Mouse (Mus musculus): ENCODE data around the gene Aagab.

Aagab gene

GRCm38 (mm10) chr9:63603849-63604248 is 1.4 kb downstream of the Aagab start:
- peak; percentile 22 to 33 for DNase-seq (ENCODE audit: inconsistent age in 2 of 2, low spot score in 1 of 2)

- no peak for DNase-seq (ENCODE audit: inconsistent age in 2 of 2, low spot score in 1 of 2)
Observed at GRCm38 (mm10) chr9:63606594-63606993, 4.1 kb downstream of the Aagab start.

- no peak for DNase-seq (ENCODE audit: inconsistent age in 2 of 2, low spot score in 1 of 2)
Observed at GRCm38 (mm10) chr9:63608006-63608405, 5.5 kb downstream of the Aagab start.

- DNase-seq (ENCODE audit: inconsistent age in 2 of 2, low spot score in 1 of 2) = no peak
Observed at GRCm38 (mm10) chr9:63609246-63609645, 6.8 kb downstream of the Aagab start.

GRCm38 (mm10) chr9:63609776-63610175 is 7.3 kb downstream of the Aagab start:
- DNase-seq (ENCODE audit: inconsistent age in 2 of 2, low spot score in 1 of 2) = peak in 1 of 2 experiments; percentile 49

- no peak for DNase-seq (ENCODE audit: inconsistent age in 2 of 2, low spot score in 1 of 2)
Observed at GRCm38 (mm10) chr9:63610231-63610630, 7.8 kb downstream of the Aagab start.

GRCm38 (mm10) chr9:63610841-63611366 is 8.4 kb downstream of the Aagab start:
- DNase-seq (ENCODE audit: inconsistent age in 2 of 2, low spot score in 1 of 2) = peak; percentile 81 to 87

GRCm38 (mm10) chr9:63611967-63612366 is 9.5 kb downstream of the Aagab start:
- DNase-seq (ENCODE audit: inconsistent age in 2 of 2, low spot score in 1 of 2) = peak in 1 of 2 experiments; percentile 39

GRCm38 (mm10) chr9:63612565-63613515 is 10.4 kb downstream of the Aagab start:
- DNase-seq (ENCODE audit: inconsistent age in 2 of 2, low spot score in 1 of 2) = no peak

- no peak for DNase-seq (ENCODE audit: inconsistent age in 2 of 2, low spot score in 1 of 2)
Observed at GRCm38 (mm10) chr9:63613569-63613968, 11.1 kb downstream of the Aagab start.

- peak in 1 of 2 experiments; percentile 44 for DNase-seq (ENCODE audit: inconsistent age in 2 of 2, low spot score in 1 of 2)
Observed at GRCm38 (mm10) chr9:63614018-63614985, 11.8 kb downstream of the Aagab start.

GRCm38 (mm10) chr9:63617967-63618366 is 15.5 kb downstream of the Aagab start:
- DNase-seq (ENCODE audit: inconsistent age in 2 of 2, low spot score in 1 of 2) = no peak

- DNase-seq (ENCODE audit: inconsistent age in 2 of 2, low spot score in 1 of 2) = no peak
Observed at GRCm38 (mm10) chr9:63623895-63624569, 21.6 kb downstream of the Aagab start.

GRCm38 (mm10) chr9:63625090-63625756 is 22.8 kb downstream of the Aagab start:
- no peak for DNase-seq (ENCODE audit: inconsistent age in 2 of 2, low spot score in 1 of 2)

GRCm38 (mm10) chr9:63632045-63632444 is 29.6 kb downstream of the Aagab start:
- peak in 1 of 2 experiments; percentile 40 for DNase-seq (ENCODE audit: inconsistent age in 2 of 2, low spot score in 1 of 2)

GRCm38 (mm10) chr9:63632924-63633323 is 30.5 kb downstream of the Aagab start:
- no peak for DNase-seq (ENCODE audit: inconsistent age in 2 of 2, low spot score in 1 of 2)

- no peak for DNase-seq (ENCODE audit: inconsistent age in 2 of 2, low spot score in 1 of 2)
Observed at GRCm38 (mm10) chr9:63633334-63633733, 30.9 kb downstream of the Aagab start.

- DNase-seq (ENCODE audit: inconsistent age in 2 of 2, low spot score in 1 of 2) = no peak
Observed at GRCm38 (mm10) chr9:63636113-63636512, 33.7 kb downstream of the Aagab start.

GRCm38 (mm10) chr9:63641983-63642646 is 39.7 kb downstream of the Aagab start:
- DNase-seq (ENCODE audit: inconsistent age in 2 of 2, low spot score in 1 of 2) = peak in 1 of 2 experiments; percentile 38
